Mouse (Mus musculus) gastrocnemius, adult 2 months (tissue): Measurements from ENCODE around the gene H2-DMb2. TPM values are rescaled to one million over a fixed set of nuclear protein-coding genes. Genes with fewer than 3 reads are reported as not detected.

Experiments
- DNase-seq: peaks from one replicate; pipeline ENCODE4 v3.0.0; 2022
- H3K27ac ChIP-seq: fragments of 200-600 bp; 2 replicates; pipeline ENCODE4 v1.8.1; 2022; ENCODE audit warnings: mild to moderate bottlenecking
- H3K4me3 ChIP-seq: fragments of 200-600 bp; 2 replicates; pipeline ENCODE4 v1.8.1; 2022; ENCODE audit warnings: mild to moderate bottlenecking, moderate library complexity
- CTCF ChIP-seq: fragments of 200-600 bp; IDR thresholded peaks from 2 replicates; pipeline ENCODE4 v1.8.1; 2022; ENCODE audit warnings: antibody characterized with exemption, mild to moderate bottlenecking, moderate library complexity
- intact Hi-C: fragments of 180-260 bp; cut with DNase I; formaldehyde crosslinking; loops from one replicate; pipeline ENCODE4 v1.15.1; 2025
- total RNA-seq, 2 experiments: library from RNA; stranded (reverse); gene quantifications; 2 replicates each; pipeline ENCODE4 v1.2.3; 2021

Gene H2-DMb2
- total RNA-seq, 2 experiments from 2014 or later: 0.46 to 0.47 TPM

DNA sequence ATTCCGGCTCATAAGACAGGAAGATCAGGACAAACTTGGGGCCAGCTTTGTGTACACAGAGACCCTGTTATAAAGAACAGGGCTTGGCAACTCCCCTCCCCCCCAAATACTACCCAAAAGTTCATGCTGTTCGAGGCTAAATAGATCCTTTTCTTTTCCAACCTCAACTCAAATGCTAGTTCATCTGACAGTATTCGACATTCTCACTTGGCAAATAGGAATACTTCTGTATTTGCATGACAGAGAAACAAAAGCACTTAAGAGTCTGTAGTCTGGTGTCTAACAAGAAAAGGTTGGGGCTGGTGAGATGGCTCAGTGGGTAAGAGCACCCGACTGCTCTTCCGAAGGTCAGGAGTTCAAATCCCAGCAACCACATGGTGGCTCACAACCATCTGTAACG is 34.6 kb upstream of the H2-DMb2 start:
- Histone ChIP-seq H3K27ac (no peak overlapping the region), H3K4me3 (no peak overlapping the region)
- intact Hi-C loops: loop anchor here (5.0 to 10.0 kb wide), 2 partner anchors 71 to 126 kb away; partner anchors contain the start of genes Col11a2 and H2-Ob
- TF ChIP-seq CTCF: no peak
- DNase-seq: no peak

DNA sequence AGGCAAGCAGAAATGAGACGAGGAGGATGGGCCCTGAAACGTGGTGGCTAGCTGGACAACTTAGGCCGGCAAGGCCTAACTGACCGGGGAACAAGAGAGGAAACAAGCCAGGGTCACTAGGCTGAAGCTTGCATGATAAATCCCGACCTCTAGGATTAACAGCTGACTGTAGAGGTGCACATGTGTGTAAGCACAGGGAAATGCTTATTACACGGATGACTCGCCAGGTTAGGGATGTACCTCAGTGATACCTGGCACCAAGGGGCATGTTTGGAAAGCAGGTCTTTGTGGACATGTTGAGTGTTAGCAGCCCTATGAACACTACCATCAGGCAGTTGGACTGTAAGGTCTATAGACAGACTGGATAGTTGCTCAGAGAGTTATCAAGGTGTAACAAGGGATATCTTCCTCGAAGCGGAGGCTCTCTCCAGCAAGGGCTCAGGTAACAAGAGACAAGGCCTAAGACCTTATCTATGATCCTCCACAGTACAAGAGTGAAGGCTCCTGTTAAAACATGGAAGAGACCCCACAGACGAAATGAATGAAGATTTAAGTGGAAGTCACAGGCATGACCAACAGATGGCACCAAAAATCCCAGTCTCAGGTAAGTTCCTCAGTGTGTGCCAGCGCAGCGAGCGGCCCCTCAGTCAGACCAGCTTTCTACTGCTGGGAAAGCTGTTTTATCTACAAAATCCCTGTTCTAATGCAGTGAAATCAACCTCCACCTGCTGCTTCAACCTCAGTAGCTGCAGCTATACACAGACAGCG is 33.9 kb upstream of the H2-DMb2 start:
- TF ChIP-seq CTCF: peak; percentile 38; the same call in 1 of the 2 replicates
- intact Hi-C loops: loop anchor here (5.0 to 10.0 kb wide), 2 partner anchors 72 to 126 kb away; partner anchors contain the start of genes Col11a2 and H2-Ob
- DNase-seq: no peak
- Histone ChIP-seq H3K27ac (0 out of 2 replicates have a peak overlapping the region, but pooled peaks have one; percentile 5), H3K4me3 (no peak overlapping the region)

DNA sequence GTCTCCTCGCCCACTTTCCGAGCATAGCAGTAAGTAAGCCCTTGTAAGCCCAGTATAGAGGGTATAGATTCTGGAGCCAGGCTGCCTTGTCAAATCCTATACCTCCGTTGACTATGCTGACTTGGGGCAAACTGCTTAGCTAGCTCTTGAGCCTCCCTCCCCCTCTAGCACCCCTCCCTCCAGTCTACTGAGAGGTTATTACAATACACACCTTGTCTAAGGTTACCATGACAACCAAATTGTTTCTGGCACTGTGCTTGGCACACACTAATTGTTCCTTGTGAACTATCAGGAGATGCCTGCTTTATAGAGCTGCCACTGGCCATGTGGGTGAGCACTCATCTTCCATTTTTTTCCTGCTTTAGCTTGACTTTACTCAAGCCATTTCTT is 33.3 kb upstream of the H2-DMb2 start:
- Histone ChIP-seq H3K27ac (0 out of 2 replicates have a peak overlapping the region, but pooled peaks have one; percentile 5), H3K4me3 (no peak overlapping the region)
- DNase-seq: no peak
- intact Hi-C loops: loop anchor here (5.0 to 10.0 kb wide), 2 partner anchors 72 to 125 kb away; partner anchors contain the start of genes Col11a2 and H2-Ob
- no peak for TF ChIP-seq CTCF

DNA sequence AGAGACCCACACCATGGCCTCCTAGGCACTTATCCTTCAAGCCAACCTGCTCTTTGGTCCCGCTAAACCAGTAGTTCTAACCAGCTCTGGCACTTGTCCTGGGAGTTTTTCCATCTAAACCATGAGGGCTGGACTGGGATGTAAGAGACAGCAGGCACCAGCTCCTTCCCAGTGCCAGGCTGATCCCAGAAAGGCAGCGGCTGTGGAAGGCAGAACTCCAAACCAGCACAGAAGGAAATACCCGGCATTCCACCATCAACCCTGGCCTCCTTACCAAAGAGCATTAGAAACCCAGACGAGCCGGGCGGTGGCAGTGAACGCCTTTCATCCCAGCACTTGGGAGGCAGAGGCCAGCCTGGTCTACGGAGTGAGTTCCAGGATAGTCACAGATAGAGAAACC is 32.8 kb upstream of the H2-DMb2 start:
- H3K27ac ChIP-seq: peak overlapping the region; percentile 20; the same call in 1 of the 2 replicates
- DNase-seq: no peak
- TF ChIP-seq CTCF: no peak
- intact Hi-C loops: no loop called here
- H3K4me3 ChIP-seq: no peak overlapping the region

DNA sequence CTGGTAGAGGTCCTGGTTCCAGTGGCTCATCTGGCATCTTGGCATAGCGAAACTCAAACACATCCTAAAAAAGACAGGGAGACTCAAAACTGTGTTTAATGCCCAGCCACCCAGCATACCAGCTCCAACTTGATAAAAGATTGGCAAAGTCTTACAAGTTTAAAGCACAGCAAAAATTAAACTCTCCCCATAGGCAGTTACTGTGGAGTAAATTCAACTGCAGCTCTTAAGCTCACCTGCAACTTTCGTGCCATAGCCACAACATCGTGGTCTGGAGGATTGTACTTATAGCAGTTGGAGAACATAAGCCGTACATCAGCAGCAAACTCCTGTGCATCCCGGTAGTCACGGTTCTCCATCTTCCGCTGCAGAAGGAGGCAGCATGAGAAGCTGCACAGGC is 29.0 kb upstream of the H2-DMb2 start:
- intact Hi-C loops: no loop called here
- no peak overlapping the region for H3K4me3 ChIP-seq
- H3K27ac ChIP-seq: no peak overlapping the region
- DNase-seq: no peak
- no peak for TF ChIP-seq CTCF

DNA sequence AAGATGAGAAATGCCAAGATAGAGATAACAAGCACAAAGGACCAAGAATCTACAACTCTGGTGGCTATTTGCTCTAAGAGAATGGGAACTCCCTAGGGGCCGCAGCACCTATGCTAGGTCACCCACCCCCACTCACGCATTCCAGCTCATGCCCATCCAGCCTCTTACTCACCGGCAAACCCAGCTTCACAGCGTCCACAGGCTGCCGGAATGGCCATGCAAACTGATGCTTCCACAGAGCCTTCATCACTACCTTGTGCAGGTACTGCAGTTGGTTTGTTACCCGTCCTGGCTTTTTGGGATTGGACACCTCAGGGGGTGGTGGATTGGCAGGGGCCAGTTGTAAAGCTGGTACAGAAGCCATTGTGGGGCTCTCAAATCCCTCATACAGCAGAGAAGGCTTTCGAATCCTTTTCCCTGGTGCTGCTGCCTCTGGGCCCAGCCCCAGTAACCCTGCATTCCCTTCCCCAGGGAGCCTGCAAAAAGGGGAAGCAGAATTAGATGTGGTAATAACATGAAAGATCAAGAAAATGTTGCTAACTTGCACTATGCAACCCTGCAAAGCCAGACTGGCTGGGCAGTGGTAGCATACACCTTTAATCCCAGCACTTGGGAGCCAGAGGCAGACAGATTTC is 26.3 kb upstream of the H2-DMb2 start:
- peak overlapping the region; percentile 99 for H3K27ac ChIP-seq
- TF ChIP-seq CTCF: no peak
- no peak for DNase-seq
- intact Hi-C loops: no loop called here
- H3K4me3 ChIP-seq: peak overlapping the region; percentile 81

DNA sequence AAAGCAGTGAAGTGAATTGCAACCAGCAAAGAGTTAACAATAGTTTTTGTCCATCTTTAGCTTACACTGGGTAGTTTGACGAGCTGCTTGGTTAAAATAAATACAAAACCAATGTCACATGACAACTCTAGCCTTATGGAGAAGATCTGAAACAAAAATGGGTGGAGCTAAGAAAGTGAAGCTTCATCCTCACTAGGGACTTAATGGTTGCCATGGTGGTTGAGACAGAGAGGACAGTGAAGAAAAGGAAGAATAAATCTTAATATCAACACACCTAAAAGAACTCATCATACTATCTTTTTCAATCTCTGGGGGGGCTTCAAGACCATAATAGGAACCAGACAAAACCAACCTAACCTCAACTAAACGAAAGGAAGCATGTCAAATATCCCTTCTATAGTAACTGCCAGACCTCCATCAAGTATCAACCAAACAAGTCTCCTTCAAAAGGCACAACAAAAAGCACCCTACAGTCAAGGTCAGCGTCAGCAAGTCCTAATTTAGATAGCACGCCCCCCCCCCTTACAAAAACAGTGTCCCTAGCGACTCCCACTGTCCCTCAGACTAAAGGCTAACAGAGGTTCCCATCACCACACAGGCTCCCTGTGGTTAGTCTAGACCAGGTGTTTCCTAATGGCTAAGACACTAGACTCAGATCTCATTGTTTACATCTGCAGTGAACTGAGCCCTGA is 25.5 kb upstream of the H2-DMb2 start:
- DNase-seq: no peak
- TF ChIP-seq CTCF: no peak
- Histone ChIP-seq H3K4me3 (peak overlapping the region; percentile 81), H3K27ac (peak overlapping the region; percentile 99)
- intact Hi-C loops: no loop called here

DNA sequence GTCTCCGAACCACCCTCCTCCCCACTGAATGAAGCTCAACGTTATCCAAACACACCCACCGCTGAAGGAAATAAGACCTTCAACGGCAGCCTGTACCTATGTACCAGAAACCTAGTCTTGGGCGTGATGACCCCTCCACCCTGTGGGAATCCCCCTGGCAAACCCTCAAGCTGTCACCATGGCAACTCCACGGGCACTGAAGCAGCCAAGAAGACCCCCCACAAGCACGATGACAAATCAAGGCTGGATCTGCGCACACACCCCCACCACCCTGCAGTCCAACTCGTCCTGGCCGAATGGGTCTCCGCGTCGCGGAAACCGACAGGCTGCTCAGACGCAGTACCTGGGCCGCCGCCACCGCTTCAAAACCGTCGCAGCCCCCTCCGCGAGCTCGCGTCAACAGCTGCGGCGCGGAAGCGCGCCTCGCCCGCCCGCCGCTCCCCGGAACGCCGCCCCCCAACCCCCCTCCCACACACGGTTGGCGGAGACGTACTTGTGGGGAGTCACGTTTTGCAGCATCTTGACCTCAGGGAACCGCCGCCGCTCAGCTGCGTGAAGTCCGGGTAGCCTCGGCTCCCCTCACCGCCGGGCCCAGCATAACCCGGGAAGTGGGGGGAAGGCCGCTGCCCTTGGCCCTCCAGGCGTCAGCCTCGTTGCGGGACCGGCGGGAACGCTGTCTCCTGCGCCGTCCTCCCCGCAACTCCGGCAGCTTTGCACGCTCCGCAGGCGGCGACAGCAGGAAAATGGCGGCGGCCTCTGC is 24.8 kb upstream of the H2-DMb2 start:
- intact Hi-C loops: no loop called here
- no peak for TF ChIP-seq CTCF
- DNase-seq: no peak
- Histone ChIP-seq H3K4me3 (peak overlapping the region; percentile 81), H3K27ac (peak overlapping the region; percentile 99)

DNA sequence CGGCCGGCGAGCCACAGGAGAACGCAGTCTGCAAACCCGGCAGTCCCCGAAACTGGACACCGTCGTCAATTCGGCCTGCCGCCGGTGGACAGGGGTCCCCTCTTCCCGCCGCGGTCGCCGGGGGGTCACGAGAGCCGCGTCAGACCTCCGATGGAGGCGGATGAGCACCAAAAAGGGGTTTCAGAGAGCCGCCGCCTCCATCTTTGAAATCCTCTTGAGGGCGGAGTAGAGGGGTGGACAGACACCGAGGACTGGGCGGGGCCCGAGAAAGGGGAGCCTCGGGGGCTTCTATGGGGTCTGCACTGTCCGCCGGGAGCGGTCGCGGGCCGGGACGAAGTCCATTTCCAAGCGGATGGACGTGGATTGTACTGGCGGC is 24.2 kb upstream of the H2-DMb2 start:
- intact Hi-C loops: no loop called here
- Histone ChIP-seq H3K4me3 (peak overlapping the region; percentile 81), H3K27ac (peak overlapping the region; percentile 99)
- DNase-seq: no peak
- TF ChIP-seq CTCF: no peak

DNA sequence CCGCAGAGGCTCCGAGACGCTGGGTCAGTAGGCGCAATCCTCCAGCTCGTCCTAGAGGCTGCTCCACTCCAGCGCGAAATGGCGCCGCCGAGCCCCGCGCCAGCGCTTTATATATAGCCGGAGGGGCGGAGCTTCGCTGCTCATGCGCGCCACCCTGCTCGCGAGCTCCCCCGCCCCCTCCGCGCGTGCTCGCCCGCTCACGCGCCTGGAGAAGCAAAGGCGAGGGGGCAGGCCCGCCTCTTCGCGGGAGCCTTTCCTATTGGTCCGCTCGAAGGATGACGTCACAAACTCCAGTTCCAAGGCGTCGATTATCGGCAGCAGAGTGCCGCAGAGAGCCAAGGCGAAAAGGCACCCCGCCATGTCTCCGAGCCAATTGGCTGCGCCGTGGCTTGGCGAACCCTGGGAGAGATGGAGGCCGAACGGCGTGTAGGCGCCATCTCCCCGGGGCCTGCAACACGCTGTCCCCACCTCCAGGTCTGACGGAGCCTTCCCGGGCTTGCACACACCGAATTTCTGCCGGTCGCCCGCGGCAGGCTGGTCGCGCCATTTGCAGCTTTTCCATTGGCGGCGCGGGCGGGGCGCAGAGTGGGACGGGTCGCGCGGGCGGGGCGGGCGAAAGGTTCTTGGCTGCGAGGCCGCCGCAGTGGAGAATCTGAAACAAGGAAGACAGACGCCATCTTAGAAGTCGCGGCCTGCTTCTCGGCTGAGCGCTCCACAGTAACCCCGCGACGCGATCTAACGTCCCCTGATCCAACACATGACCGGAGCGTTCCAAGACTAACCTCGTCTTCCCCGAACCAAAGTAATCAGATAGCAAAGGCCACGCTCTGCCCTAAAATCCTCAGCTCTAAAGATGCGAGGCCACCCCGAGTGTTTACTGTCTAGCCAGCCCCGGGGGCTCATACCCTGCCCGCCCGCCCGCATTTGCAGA is 23.6 kb upstream of the H2-DMb2 start, which contains the start of gene H2-DMa:
TSS of gene H2-DMa (plus strand) at position 293 of the 931 bp plus-strand sequence.
- H3K4me3 ChIP-seq: peak within 1 kb of the TSS; percentile 81
- H3K27ac ChIP-seq: peak within 1 kb of the TSS; percentile 99
- DNase-seq: peak; percentile 99
- intact Hi-C loops: loop anchor here (5.0 kb wide), 1 partner anchor 87 kb away; the partner anchor contains the start of genes Rxrb and Slc39a7
- no peak for TF ChIP-seq CTCF

DNA sequence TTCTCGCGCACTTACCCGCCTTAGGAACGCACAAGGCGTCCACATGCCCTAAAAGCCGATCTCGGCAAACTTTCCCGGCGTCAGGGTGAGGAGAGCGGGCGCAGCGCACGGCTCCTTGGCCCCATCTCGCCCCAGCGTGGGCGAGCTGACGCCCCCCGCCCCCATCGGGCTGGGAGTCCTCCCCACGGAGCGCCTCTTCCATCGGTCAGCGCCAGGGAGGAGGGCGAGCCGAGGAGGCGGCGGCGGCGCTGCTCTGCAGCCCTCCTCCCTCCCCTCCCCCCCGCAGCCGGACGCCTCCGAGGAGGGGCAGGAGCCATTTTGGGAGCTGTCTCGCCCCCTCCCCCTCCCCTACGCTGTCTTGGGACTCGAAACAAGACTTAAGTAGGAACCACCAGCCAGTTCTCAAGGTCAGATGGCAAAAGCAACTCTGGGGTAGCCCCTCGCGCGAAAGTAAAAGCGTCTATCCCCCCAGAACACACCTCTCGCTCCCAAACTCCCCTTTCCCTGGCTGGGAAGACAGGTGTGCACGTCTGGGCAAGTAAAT is 22.9 kb upstream of the H2-DMb2 start:
- peak; percentile 96 for DNase-seq
- Histone ChIP-seq H3K27ac (peak overlapping the region; percentile 99), H3K4me3 (peak overlapping the region; percentile 81)
- intact Hi-C loops: loop anchor here (5.0 kb wide), 1 partner anchor 88 kb away; the partner anchor contains the start of genes Rxrb and Slc39a7
- no peak for TF ChIP-seq CTCF
